Mouse (Mus musculus) olfactory bulb, adult 2 months (tissue): ENCODE results near the gene E130114P18Rik.

Experiments used
- CTCF ChIP-seq: fragments of 200-500 bp; IDR thresholded peaks from 2 replicates; pipeline ENCODE4 v1.5.1; 2012; ENCODE audit warnings: low read depth, mild to moderate bottlenecking, low read length, moderate library complexity; ENCODE audit not compliant: insufficient read depth
- POLR2A ChIP-seq: fragments of 200-500 bp; IDR thresholded peaks from 2 replicates; pipeline ENCODE4 v1.6.1; 2012; ENCODE audit warnings: mild to moderate bottlenecking, low read depth, low read length, moderate library complexity; ENCODE audit not compliant: insufficient read depth

DNA sequence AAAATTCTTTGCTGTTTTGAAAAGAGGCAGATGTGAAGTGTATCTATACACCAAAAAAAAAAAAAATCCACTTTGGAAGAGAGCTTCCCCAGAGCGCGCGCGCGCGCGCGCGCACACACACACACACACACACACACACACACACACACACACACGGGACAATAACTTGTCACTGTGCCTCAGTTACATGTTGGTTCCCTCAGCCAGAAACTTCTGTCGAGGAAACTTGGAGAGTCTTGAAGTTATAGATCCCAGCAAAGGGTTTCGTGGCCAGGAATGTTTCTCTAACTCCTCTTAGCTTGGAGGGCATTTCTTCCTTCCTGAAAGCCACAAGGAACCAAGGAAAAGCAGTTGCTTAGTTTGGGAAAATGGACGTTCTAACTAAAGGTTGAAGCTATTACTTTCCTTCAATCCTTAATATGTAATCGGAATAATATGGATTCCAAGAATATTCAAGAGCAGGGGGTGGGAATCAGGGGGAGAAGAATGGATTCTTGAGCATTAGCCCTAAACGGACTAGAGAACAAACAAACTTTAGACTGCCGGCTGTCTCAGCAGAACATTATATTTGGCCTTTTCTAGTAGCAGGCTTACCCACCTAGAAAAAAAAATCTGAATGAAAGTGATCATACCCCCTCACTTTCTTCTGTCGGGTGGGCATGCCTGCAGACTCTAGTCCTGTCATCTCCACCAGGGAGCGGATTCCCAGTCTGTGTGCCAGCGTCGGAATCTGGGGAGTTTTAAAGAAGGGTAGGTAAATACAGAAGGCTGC is 2.2 kb downstream of the E130114P18Rik start:
- no peak for TF ChIP-seq CTCF
- TF ChIP-seq POLR2A = no peak
